Mouse (Mus musculus): ENCODE measurements around the gene Oosp1. TPM values are rescaled to one million over a fixed set of nuclear protein-coding genes. Genes with fewer than 3 reads are reported as not detected.

Oosp1 gene
- polyA plus RNA-seq, 1 experiment from 2014 or later: not detected

Other genes with a start within 250 kb of the Oosp1 start
- gene Ms4a4b, start 247.6 kb downstream of the Oosp1 start, polyA plus RNA-seq (2016; fragmentation: Nextera tagmentation; extraction: Ambion mirVana): not detected in 2 replicates
- gene Ms4a6c, start 221.8 kb downstream of the Oosp1 start, polyA plus RNA-seq (2016; fragmentation: Nextera tagmentation; extraction: Ambion mirVana): 2.4 and 3.7 TPM in 2 replicates
- gene Gm8369, start 205.2 kb downstream of the Oosp1 start, polyA plus RNA-seq (2016; fragmentation: Nextera tagmentation; extraction: Ambion mirVana): not detected in 2 replicates
- gene Ms4a6b, start 174.6 kb downstream of the Oosp1 start, polyA plus RNA-seq (2016; fragmentation: Nextera tagmentation; extraction: Ambion mirVana): 1.8 and 3.1 TPM in 2 replicates
- gene Ms4a4d, start 154.3 kb downstream of the Oosp1 start, polyA plus RNA-seq (2016; fragmentation: Nextera tagmentation; extraction: Ambion mirVana): 0.98 and 1.6 TPM in 2 replicates
- gene Ms4a6d, start 86.3 kb downstream of the Oosp1 start, polyA plus RNA-seq (2016; fragmentation: Nextera tagmentation; extraction: Ambion mirVana): 1.6 and 3.0 TPM in 2 replicates
- gene Ms4a2, start 67.4 kb downstream of the Oosp1 start, polyA plus RNA-seq (2016; fragmentation: Nextera tagmentation; extraction: Ambion mirVana): 0.22 TPM in 1 of 2 replicates, not detected in the other
- not detected in 2 replicates for gene Ms4a3, start 50.3 kb downstream of the Oosp1 start, polyA plus RNA-seq (2016; fragmentation: Nextera tagmentation; extraction: Ambion mirVana)
- gene Oosp2, start 30.6 kb downstream of the Oosp1 start, polyA plus RNA-seq (2016; fragmentation: Nextera tagmentation; extraction: Ambion mirVana): not detected in 2 replicates
- gene Oosp3, start 5.9 kb upstream of the Oosp1 start, polyA plus RNA-seq (2016; fragmentation: Nextera tagmentation; extraction: Ambion mirVana): not detected in 2 replicates
- not detected in 2 replicates for gene Gif, start 56.4 kb upstream of the Oosp1 start, polyA plus RNA-seq (2016; fragmentation: Nextera tagmentation; extraction: Ambion mirVana)
- gene Mrpl16, start 79.2 kb upstream of the Oosp1 start, polyA plus RNA-seq (2016; fragmentation: Nextera tagmentation; extraction: Ambion mirVana): 45.6 and 48.1 TPM in 2 replicates
- gene Stx3, start 128.3 kb upstream of the Oosp1 start, polyA plus RNA-seq (2016; fragmentation: Nextera tagmentation; extraction: Ambion mirVana): 8.4 and 9.0 TPM in 2 replicates
- not detected in 2 replicates for gene Olfr1417, start 148.1 kb upstream of the Oosp1 start, polyA plus RNA-seq (2016; fragmentation: Nextera tagmentation; extraction: Ambion mirVana)
- not detected in 2 replicates for gene Olfr1418, start 169.9 kb upstream of the Oosp1 start, polyA plus RNA-seq (2016; fragmentation: Nextera tagmentation; extraction: Ambion mirVana)
- gene Olfr1419, start 184.0 kb upstream of the Oosp1 start, polyA plus RNA-seq (2016; fragmentation: Nextera tagmentation; extraction: Ambion mirVana): not detected in 2 replicates
- 0.14 and 0.15 TPM in 2 replicates for gene Olfr1420, start 195.4 kb upstream of the Oosp1 start, polyA plus RNA-seq (2016; fragmentation: Nextera tagmentation; extraction: Ambion mirVana)
- 19.4 and 20.6 TPM in 2 replicates for gene Patl1, start 221.2 kb upstream of the Oosp1 start, polyA plus RNA-seq (2016; fragmentation: Nextera tagmentation; extraction: Ambion mirVana)

All from embryonic facial prominence, embryonic 12.5 days (tissue).